Mouse (Mus musculus) gastrocnemius, postnatal 4 days (tissue): ENCODE results near the gene Sec63. TPM values are rescaled to one million over a fixed set of nuclear protein-coding genes. Genes with fewer than 3 reads are reported as not detected.
A peak's percentile ranks its signal among the peaks of the same experiment; 100 is the strongest.

Source experiments
- DNase-seq, 2 experiments: peaks; one replicate each; pipeline ENCODE4 v3.0.0; 2021 to 2022; ENCODE audit warnings: low spot score in 2 of 2, mixed read lengths in 2 of 2
- long read RNA-seq, 2 experiments: library from polyadenylated mRNA; stranded (forward); transcript quantifications; one replicate each; pipeline ENCODE4 v2.0.0; 2021
- total RNA-seq, 2 experiments: library from RNA; stranded (reverse); gene quantifications; 2 replicates each; pipeline ENCODE4 v1.2.3; 2021

Gene Sec63
- total RNA-seq, result 10 to 100 TPM; 36.9 to 40.5 TPM
- long read RNA-seq, experiment 1, full-length matches to known transcripts, result 50 of 62 reads
- long read RNA-seq, experiment 1, partial matches to known transcripts, result 2 of 62 reads
- long read RNA-seq, experiment 1, other reads (novel, unspliced or antisense), result 10 of 62 reads
- long read RNA-seq, experiment 2, full-length matches to known transcripts, result 57 of 69 reads
- long read RNA-seq, experiment 2, partial matches to known transcripts, result 2 of 69 reads
- long read RNA-seq, experiment 2, other reads (novel, unspliced or antisense), result 10 of 69 reads

- DNase-seq, result peak; percentile 99
Observed at GRCm38 (mm10) chr10:42760999-42761900, at the start of gene Sec63. TSS of gene Sec63 (plus strand) at chr10:42761496.

- no peak for DNase-seq
Observed at GRCm38 (mm10) chr10:42714676-42715075, 46.6 kb upstream of the Sec63 start.

GRCm38 (mm10) chr10:42715366-42716035, 45.8 kb upstream of the Sec63 start:
- DNase-seq, result no peak

GRCm38 (mm10) chr10:42722116-42722515, 39.2 kb upstream of the Sec63 start:
- no peak for DNase-seq

GRCm38 (mm10) chr10:42723275-42724232, 37.7 kb upstream of the Sec63 start:
- DNase-seq, result no peak

GRCm38 (mm10) chr10:42729607-42730006, 31.7 kb upstream of the Sec63 start:
- DNase-seq, result no peak

GRCm38 (mm10) chr10:42734546-42735060, 26.7 kb upstream of the Sec63 start:
- DNase-seq, result peak in 1 of 2 experiments; percentile 19

- DNase-seq, result no peak
Observed at GRCm38 (mm10) chr10:42751813-42752212, 9.5 kb upstream of the Sec63 start.

- no peak for DNase-seq
Observed at GRCm38 (mm10) chr10:42754341-42754740, 7.0 kb upstream of the Sec63 start.

- DNase-seq, result no peak
Observed at GRCm38 (mm10) chr10:42759741-42760140, 1.6 kb upstream of the Sec63 start.

- DNase-seq, result no peak
Observed at GRCm38 (mm10) chr10:42760329-42760728, 967 bp upstream of the Sec63 start.

- DNase-seq, result peak; percentile 23 to 59
Observed at GRCm38 (mm10) chr10:42761901-42762669, 789 bp downstream of the Sec63 start.

- no peak for DNase-seq
Observed at GRCm38 (mm10) chr10:42762670-42763058, 1.4 kb downstream of the Sec63 start.

GRCm38 (mm10) chr10:42763246-42763645, 1.9 kb downstream of the Sec63 start:
- no peak for DNase-seq

GRCm38 (mm10) chr10:42765344-42765743, 4.0 kb downstream of the Sec63 start:
- DNase-seq, result no peak

- DNase-seq, result no peak
Observed at GRCm38 (mm10) chr10:42775450-42775849, 14.2 kb downstream of the Sec63 start.

GRCm38 (mm10) chr10:42780753-42781152, 19.5 kb downstream of the Sec63 start:
- no peak for DNase-seq

GRCm38 (mm10) chr10:42781672-42782071, 20.4 kb downstream of the Sec63 start:
- no peak for DNase-seq

GRCm38 (mm10) chr10:42800922-42801321, 39.6 kb downstream of the Sec63 start:
- DNase-seq, result no peak

GRCm38 (mm10) chr10:42825923-42826322, 64.6 kb downstream of the Sec63 start:
- DNase-seq, result no peak
